Mouse (Mus musculus): ENCODE measurements around the gene Rnf207. TPM values are rescaled to one million over a fixed set of nuclear protein-coding genes. Genes with fewer than 3 reads are reported as not detected.
A peak's percentile ranks its signal among the peaks of the same experiment; 100 is the strongest.

Rnf207 gene
- total and polyA plus RNA-seq, 3 experiments: 0.51 TPM; not detected in 2

DNA sequence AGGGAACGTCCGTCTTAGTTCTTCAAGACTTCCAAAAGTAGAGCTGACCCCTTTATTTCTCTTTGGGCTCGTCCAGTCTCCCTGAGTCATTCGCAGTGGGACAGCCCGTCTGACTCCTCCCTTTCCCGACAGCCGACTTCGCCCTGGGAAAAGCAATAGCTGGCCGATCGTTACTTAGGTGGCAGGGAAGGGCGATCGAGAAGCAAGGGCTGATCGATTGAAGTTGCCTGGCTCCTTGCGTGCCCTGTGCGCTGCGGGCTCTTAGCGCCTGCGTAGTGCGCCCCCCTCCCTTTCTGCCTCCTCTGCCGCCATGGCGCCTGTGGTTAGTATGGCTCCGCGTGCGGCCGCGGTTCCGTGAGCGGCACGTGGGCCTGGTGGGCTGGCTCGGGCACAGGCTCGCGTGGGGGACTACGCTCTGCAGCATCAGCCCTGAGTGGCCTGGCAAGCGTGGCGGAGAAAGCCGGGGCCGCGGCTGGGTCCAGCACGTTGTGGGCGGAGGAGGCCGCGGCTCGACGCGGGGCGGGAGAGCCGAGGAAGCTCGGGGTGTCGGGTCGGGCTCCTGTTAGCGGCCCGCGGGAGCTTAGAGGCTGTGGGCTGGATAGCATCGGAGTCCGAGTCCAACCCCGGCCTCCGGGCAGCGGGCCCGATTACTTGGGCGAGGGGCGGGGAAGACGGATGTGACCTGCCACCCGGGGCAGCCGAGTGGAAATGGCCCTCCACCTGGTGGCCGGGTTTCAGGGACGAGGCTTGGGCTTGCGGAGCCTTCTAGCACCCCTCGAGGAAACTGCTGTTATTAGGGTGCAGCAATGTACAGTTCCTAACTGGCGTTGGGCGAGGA lies 7.0 kb upstream of the Rnf207 start, which contains the start of gene Rpl22:
Gene Rpl22 (plus strand): TSS at position 169 of the 838 bp plus-strand sequence.
- no peaks in the 10 kb centered on the region for H3K27me3 ChIP-seq (replicated peaks)
- H3K27ac ChIP-seq (ENCODE audit: insufficient read depth, low read depth): peak within 1 kb of the TSS; percentile 53
- peaks cover 3 to 29% of the 10 kb centered on the region in 2 experiments; a peak in 3 of 4 replicates for H3K4me1 ChIP-seq (ENCODE audit: control insufficient read depth in 1 of 2, insufficient read depth in 2 of 2)
- peaks cover 51% of the 10 kb centered on the region for H3K79me2 ChIP-seq (replicated peaks; ENCODE audit: control insufficient read depth, extremely low read depth, insufficient read depth, poor library complexity, severe bottlenecking)
- H3K4me3 ChIP-seq (replicated peaks in 1 of 3; ENCODE audit: low read depth in 2 of 3, low read length in 2 of 3, poor library complexity in 1 of 3): peak within 1 kb of the TSS; percentile 94 to 97 (median 97)
- H3K9ac ChIP-seq (ENCODE audit: insufficient read depth, low read depth): peak within 1 kb of the TSS; percentile 82
- no peak; the same call in 1 of the 2 replicates for TF ChIP-seq JUN (IDR thresholded peaks at IDR 0.05; ENCODE audit: insufficient read depth, low read depth, low read length)
- no peak for TF ChIP-seq PAX5 (IDR thresholded peaks at IDR 0.05; ENCODE audit: low read length)
- TF ChIP-seq ELF1 (IDR thresholded peaks at IDR 0.05; ENCODE audit: low read depth, low read length): peak; percentile 25; the same call in 1 of the 2 replicates
- peak; percentile 100 for TF ChIP-seq CHD1 (IDR thresholded peaks at IDR 0.05; ENCODE audit: low read depth, low read length)
- peak; percentile 85 for TF ChIP-seq NELFE (IDR thresholded peaks at IDR 0.05; ENCODE audit: low read depth, low read length)
- TF ChIP-seq E2F4 (IDR thresholded peaks at IDR 0.05; ENCODE audit: insufficient replicate concordance, low read depth, low read length): no peak; the same call in 1 of the 2 replicates
- TF ChIP-seq CHD2 (IDR thresholded peaks at IDR 0.05; ENCODE audit: low read length): no peak
- peak; percentile 100 for TF ChIP-seq SIN3A (IDR thresholded peaks at IDR 0.05; ENCODE audit: low read length)
- no peak; the same call in 1 of the 2 replicates for TF ChIP-seq GABPA (IDR thresholded peaks at IDR 0.05; ENCODE audit: insufficient replicate concordance, low read depth, low read length)
- peak; percentile 90 for TF ChIP-seq NRF1 (IDR thresholded peaks at IDR 0.05; ENCODE audit: low read depth, low read length)
- peak; percentile 45; the same call in 1 of the 2 replicates for TF ChIP-seq MEF2A (IDR thresholded peaks at IDR 0.05; ENCODE audit: borderline replicate concordance, low read depth, low read length)
- no peak for TF ChIP-seq USF1 (IDR thresholded peaks at IDR 0.05; ENCODE audit: low read depth, low read length)
- peak; percentile 91 for TF ChIP-seq POLR2A (IDR thresholded peaks at IDR 0.05; ENCODE audit: low read depth, low read length)
- TF ChIP-seq BHLHE40 (IDR thresholded peaks at IDR 0.05; ENCODE audit: low read depth, low read length): peak; percentile 89
- no peak for TF ChIP-seq USF2 (conservative IDR thresholded peaks at IDR 0.05; ENCODE audit: low read depth, low read length)
- TF ChIP-seq TCF12 (IDR thresholded peaks at IDR 0.05; ENCODE audit: low read depth, low read length): peak; percentile 87; the same call in 1 of the 2 replicates
- peak; percentile 91 for TF ChIP-seq MXI1 (IDR thresholded peaks at IDR 0.05; ENCODE audit: low read depth, low read length)
- TF ChIP-seq MAX (IDR thresholded peaks at IDR 0.05; ENCODE audit: low read length): peak; percentile 76; the same call in 1 of the 2 replicates
- no peak for TF ChIP-seq POLR2AphosphoS2 (IDR thresholded peaks at IDR 0.05; ENCODE audit: low read depth, low read length)
- TF ChIP-seq EP300 (IDR thresholded peaks at IDR 0.05; ENCODE audit: low read length): no peak
- 0 out of 2 replicates have a peak, but pooled peaks have one; percentile 54 for TF ChIP-seq UBTF (IDR thresholded peaks at IDR 0.05; ENCODE audit: low read depth, low read length)
- TF ChIP-seq MYC (IDR thresholded peaks at IDR 0.05; ENCODE audit: low read depth, low read length): peak; percentile 91
- TF ChIP-seq CTCF (conservative IDR thresholded peaks at IDR 0.05 in 1 of 2, IDR thresholded peaks at IDR 0.05 in 1 of 2; ENCODE audit: low read depth in 2 of 2, low read length in 2 of 2): 0 out of 4 replicates have a peak, but pooled peaks of 1 of the 2 experiments have one; percentile 15
- peak; percentile 66; the same call in 1 of the 2 replicates for TF ChIP-seq ZMIZ1 (IDR thresholded peaks at IDR 0.05; ENCODE audit: low read depth, low read length)
- TF ChIP-seq TBP (conservative IDR thresholded peaks at IDR 0.05; ENCODE audit: low read depth, low read length): peak; percentile 81
- peak; percentile 91 for TF ChIP-seq MAZ (IDR thresholded peaks at IDR 0.05; ENCODE audit: low read depth, low read length)
- 0 out of 2 replicates have a peak, but pooled peaks have one; percentile 39 for TF ChIP-seq RCOR1 (conservative IDR thresholded peaks at IDR 0.05; ENCODE audit: low read depth, low read length)
- TF ChIP-seq HCFC1 (IDR thresholded peaks at IDR 0.05; ENCODE audit: low read depth, low read length): peak; percentile 91
- TF ChIP-seq IRF4 (IDR thresholded peaks at IDR 0.05; ENCODE audit: low read depth, low read length): peak; percentile 42; the same call in 1 of the 2 replicates
- TF ChIP-seq ETS1 (conservative IDR thresholded peaks at IDR 0.05; ENCODE audit: low read depth, low read length): no peak
- TF ChIP-seq KAT2A (IDR thresholded peaks at IDR 0.05; ENCODE audit: insufficient replicate concordance, low read length): peak; percentile 72; the same call in 1 of the 2 replicates
- TF ChIP-seq JUND (conservative IDR thresholded peaks at IDR 0.05; ENCODE audit: low read depth, low read length): no peak
- peaks cover 3% of the 10 kb centered on the region for H3K9me3 ChIP-seq (replicated peaks; ENCODE audit: low read length)
- peaks cover 21 to 32% of the 10 kb centered on the region in 2 experiments for H3K36me3 ChIP-seq (replicated peaks in 1 of 2; ENCODE audit: control insufficient read depth in 1 of 2, insufficient read depth in 1 of 2, low read length in 1 of 2)
- in situ Hi-C loops (cut with MboI; ENCODE audit: low pct_ligation_motif_present, low pct_unique_long_range_greater_than_20kb, low sequenced_read_pairs) (loop anchor here (5.0 kb wide), 1 partner anchor 112 kb away; no protein-coding TSS in a partner anchor), dilution Hi-C loops (cut with MboI; ENCODE audit: extremely low pct_ligation_motif_present, extremely low pct_unique_long_range_greater_than_20kb, low sequenced_read_pairs) (no loop called here)
- peak within 1 kb of the TSS; percentile 99 for H3K4me2 ChIP-seq (ENCODE audit: insufficient read depth, low read depth, poor library complexity, severe bottlenecking)
- peak; percentile 98 for DNase-seq (ENCODE audit: extremely low read depth)
